Mouse (Mus musculus): ENCODE data around the gene Prkar2b. TPM values are rescaled to one million over a fixed set of nuclear protein-coding genes. Genes with fewer than 3 reads are reported as not detected.

The Prkar2b gene
- polyA plus RNA-seq, 1 experiment from 2014 or later, result 41.0 TPM

GRCm38 (mm10) chr12:31928498-31928897 is 132.6 kb downstream of the Prkar2b start:
- Histone ChIP-seq H3K4me2 (ENCODE audit: low read depth, low read length) (no peak overlapping the region), H3K4me1 (ENCODE audit: control insufficient read depth, insufficient read depth, low read length) (no peaks in the 10 kb centered on the region), H3K27ac (replicated peaks; ENCODE audit: low read depth, low read length) (no peak overlapping the region), H3K4me3 (ENCODE audit: low read depth, low read length) (no peak overlapping the region), H3K9ac (ENCODE audit: low read depth, low read length) (no peak overlapping the region), H3K9me3 (ENCODE audit: control insufficient read depth, low read length) (no peaks in the 10 kb centered on the region), H3K36me3 (ENCODE audit: control insufficient read depth, insufficient read depth, low read length) (peaks cover 77% of the 10 kb centered on the region), H3K27me3 (replicated peaks; ENCODE audit: control insufficient read depth, insufficient read depth, low read length) (no peaks in the 10 kb centered on the region)
- ATAC-seq (ENCODE audit: low read depth) (no peak), DNase-seq (ENCODE audit: low spot score) (peak; percentile 7)
- 64% methylated on average over 3 of the region's 3 CpGs for WGBS

- Histone ChIP-seq H3K36me3 (ENCODE audit: control insufficient read depth, insufficient read depth, low read length) (peaks cover 65% of the 10 kb centered on the region), H3K27me3 (replicated peaks; ENCODE audit: control insufficient read depth, insufficient read depth, low read length) (no peaks in the 10 kb centered on the region), H3K4me1 (ENCODE audit: control insufficient read depth, insufficient read depth, low read length) (no peaks in the 10 kb centered on the region), H3K4me3 (ENCODE audit: low read depth, low read length) (no peak overlapping the region), H3K9me3 (ENCODE audit: control insufficient read depth, low read length) (no peaks in the 10 kb centered on the region), H3K9ac (ENCODE audit: low read depth, low read length) (no peak overlapping the region), H3K27ac (replicated peaks; ENCODE audit: low read depth, low read length) (no peak overlapping the region), H3K4me2 (ENCODE audit: low read depth, low read length) (no peak overlapping the region)
- ATAC-seq (ENCODE audit: low read depth) (peak; percentile 76), DNase-seq (ENCODE audit: low spot score) (peak; percentile 54)
- 63% methylated on average over 4 of the region's 4 CpGs for whole genome bisulfite sequencing
Measured at GRCm38 (mm10) chr12:31926661-31927061, 134.4 kb downstream of the Prkar2b start.

- no peaks in the 10 kb centered on the region for H3K4me1 ChIP-seq (ENCODE audit: control insufficient read depth, insufficient read depth, low read length)
- no peak overlapping the region for H3K27ac ChIP-seq (replicated peaks; ENCODE audit: low read depth, low read length)
- H3K36me3 ChIP-seq (ENCODE audit: control insufficient read depth, insufficient read depth, low read length), result peaks cover 52% of the 10 kb centered on the region
- no peaks in the 10 kb centered on the region for H3K27me3 ChIP-seq (replicated peaks; ENCODE audit: control insufficient read depth, insufficient read depth, low read length)
- 79% methylated on average over 6 of the region's 6 CpGs for WGBS
- DNase-seq (ENCODE audit: low spot score) (no peak), ATAC-seq (ENCODE audit: low read depth) (no peak)
- H3K4me3 ChIP-seq (ENCODE audit: low read depth, low read length), result no peak overlapping the region
- no peak overlapping the region for H3K9ac ChIP-seq (ENCODE audit: low read depth, low read length)
- H3K9me3 ChIP-seq (ENCODE audit: control insufficient read depth, low read length), result no peaks in the 10 kb centered on the region
- no peak overlapping the region for H3K4me2 ChIP-seq (ENCODE audit: low read depth, low read length)
Measured at GRCm38 (mm10) chr12:31925343-31925742, 135.8 kb downstream of the Prkar2b start.

- H3K36me3 ChIP-seq (ENCODE audit: control insufficient read depth, insufficient read depth, low read length), result peaks cover 46% of the 10 kb centered on the region
- H3K9me3 ChIP-seq (ENCODE audit: control insufficient read depth, low read length), result no peaks in the 10 kb centered on the region
- no peak for DNase-seq (ENCODE audit: low spot score)
- H3K4me3 ChIP-seq (ENCODE audit: low read depth, low read length), result no peak overlapping the region
- 85% methylated on average over 3 of the region's 3 CpGs for WGBS
- no peaks in the 10 kb centered on the region for H3K4me1 ChIP-seq (ENCODE audit: control insufficient read depth, insufficient read depth, low read length)
- no peak overlapping the region for H3K27ac ChIP-seq (replicated peaks; ENCODE audit: low read depth, low read length)
- no peak overlapping the region for H3K4me2 ChIP-seq (ENCODE audit: low read depth, low read length)
- H3K9ac ChIP-seq (ENCODE audit: low read depth, low read length), result no peak overlapping the region
- no peaks in the 10 kb centered on the region for H3K27me3 ChIP-seq (replicated peaks; ENCODE audit: control insufficient read depth, insufficient read depth, low read length)
- ATAC-seq (ENCODE audit: low read depth), result no peak
Measured at GRCm38 (mm10) chr12:31924135-31924534, 137.0 kb downstream of the Prkar2b start.

- Histone ChIP-seq H3K27me3 (replicated peaks; ENCODE audit: control insufficient read depth, insufficient read depth, low read length) (no peaks in the 10 kb centered on the region), H3K36me3 (ENCODE audit: control insufficient read depth, insufficient read depth, low read length) (peaks cover 22% of the 10 kb centered on the region)
- WGBS, result 76% methylated on average over 18 of the region's 18 CpGs
Measured at GRCm38 (mm10) chr12:31920464-31921405, 140.4 kb downstream of the Prkar2b start.

GRCm38 (mm10) chr12:31917245-31917644 is 143.9 kb downstream of the Prkar2b start:
- DNase-seq (ENCODE audit: low spot score) (peak; percentile 19), ATAC-seq (ENCODE audit: low read depth) (no peak)
- H3K9me3 ChIP-seq (ENCODE audit: control insufficient read depth, low read length), result no peaks in the 10 kb centered on the region
- H3K27me3 ChIP-seq (replicated peaks; ENCODE audit: control insufficient read depth, insufficient read depth, low read length), result no peaks in the 10 kb centered on the region
- H3K4me3 ChIP-seq (ENCODE audit: low read depth, low read length), result no peak overlapping the region
- no peak overlapping the region for H3K9ac ChIP-seq (ENCODE audit: low read depth, low read length)
- H3K27ac ChIP-seq (replicated peaks; ENCODE audit: low read depth, low read length), result no peak overlapping the region
- H3K4me2 ChIP-seq (ENCODE audit: low read depth, low read length), result no peak overlapping the region
- H3K36me3 ChIP-seq (ENCODE audit: control insufficient read depth, insufficient read depth, low read length), result 0 out of 2 replicates have a peak, but pooled peaks cover 4% of the 10 kb centered on the region
- no peaks in the 10 kb centered on the region for H3K4me1 ChIP-seq (ENCODE audit: control insufficient read depth, insufficient read depth, low read length)
- 76% methylated on average over 5 of the region's 5 CpGs for WGBS

More at GRCm38 (mm10) chr12:31920464-31921405, 140.4 kb downstream of the Prkar2b start:
- no peak overlapping the region for H3K4me3 ChIP-seq (ENCODE audit: low read depth, low read length)
- H3K4me1 ChIP-seq (ENCODE audit: control insufficient read depth, insufficient read depth, low read length), result no peaks in the 10 kb centered on the region
- no peak overlapping the region; the same call in 1 of the 2 replicates for H3K9ac ChIP-seq (ENCODE audit: low read depth, low read length)
- no peak overlapping the region for H3K4me2 ChIP-seq (ENCODE audit: low read depth, low read length)
- no peak for DNase-seq (ENCODE audit: low spot score)
- no peak overlapping the region for H3K27ac ChIP-seq (replicated peaks; ENCODE audit: low read depth, low read length)
- ATAC-seq (ENCODE audit: low read depth), result no peak
- H3K9me3 ChIP-seq (ENCODE audit: control insufficient read depth, low read length), result no peaks in the 10 kb centered on the region

- H3K4me3 ChIP-seq (ENCODE audit: low read depth, low read length), result no peak overlapping the region
- H3K27ac ChIP-seq (replicated peaks; ENCODE audit: low read depth, low read length), result no peak overlapping the region
- no peaks in the 10 kb centered on the region for H3K27me3 ChIP-seq (replicated peaks; ENCODE audit: control insufficient read depth, insufficient read depth, low read length)
- H3K4me2 ChIP-seq (ENCODE audit: low read depth, low read length), result no peak overlapping the region
- no peak overlapping the region for H3K9ac ChIP-seq (ENCODE audit: low read depth, low read length)
- 97% methylated on average over 5 of the region's 5 CpGs for WGBS
- ATAC-seq (ENCODE audit: low read depth) (no peak), DNase-seq (ENCODE audit: low spot score) (no peak)
- H3K36me3 ChIP-seq (ENCODE audit: control insufficient read depth, insufficient read depth, low read length), result 0 out of 2 replicates have a peak, but pooled peaks cover 3% of the 10 kb centered on the region
- no peaks in the 10 kb centered on the region for H3K9me3 ChIP-seq (ENCODE audit: control insufficient read depth, low read length)
- H3K4me1 ChIP-seq (ENCODE audit: control insufficient read depth, insufficient read depth, low read length), result no peaks in the 10 kb centered on the region
Measured at GRCm38 (mm10) chr12:31916691-31917090, 144.4 kb downstream of the Prkar2b start.

GRCm38 (mm10) chr12:31913614-31914013 is 147.5 kb downstream of the Prkar2b start:
- DNase-seq (ENCODE audit: low spot score) (no peak), ATAC-seq (ENCODE audit: low read depth) (no peak)
- 62% methylated on average over 4 of the region's 4 CpGs for whole genome bisulfite sequencing
- no peaks in the 10 kb centered on the region for H3K4me1 ChIP-seq (ENCODE audit: control insufficient read depth, insufficient read depth, low read length)
- H3K27ac ChIP-seq (replicated peaks; ENCODE audit: low read depth, low read length), result no peak overlapping the region
- no peaks in the 10 kb centered on the region for H3K36me3 ChIP-seq (ENCODE audit: control insufficient read depth, insufficient read depth, low read length)
- no peaks in the 10 kb centered on the region for H3K9me3 ChIP-seq (ENCODE audit: control insufficient read depth, low read length)
- H3K4me2 ChIP-seq (ENCODE audit: low read depth, low read length), result no peak overlapping the region
- no peak overlapping the region for H3K9ac ChIP-seq (ENCODE audit: low read depth, low read length)
- no peak overlapping the region for H3K4me3 ChIP-seq (ENCODE audit: low read depth, low read length)
- no peaks in the 10 kb centered on the region for H3K27me3 ChIP-seq (replicated peaks; ENCODE audit: control insufficient read depth, insufficient read depth, low read length)
